Mouse (Mus musculus) urinary bladder, postnatal 14 days (tissue): Measurements from ENCODE around the gene Plekhh2.
"Not testable (repeated sequence)": the region's sequence is repeated elsewhere in the genome, so short reads cannot be mapped to it uniquely, and the experiment has no call there.

Experiments
- DNase-seq: peaks from one replicate; pipeline ENCODE4 v3.0.0; 2021; ENCODE audit warnings: low spot score

Gene Plekhh2

GRCm38 (mm10) chr17:84512516-84513085 is 906 bp downstream of the Plekhh2 start:
- peak; percentile 7 for DNase-seq

DNA sequence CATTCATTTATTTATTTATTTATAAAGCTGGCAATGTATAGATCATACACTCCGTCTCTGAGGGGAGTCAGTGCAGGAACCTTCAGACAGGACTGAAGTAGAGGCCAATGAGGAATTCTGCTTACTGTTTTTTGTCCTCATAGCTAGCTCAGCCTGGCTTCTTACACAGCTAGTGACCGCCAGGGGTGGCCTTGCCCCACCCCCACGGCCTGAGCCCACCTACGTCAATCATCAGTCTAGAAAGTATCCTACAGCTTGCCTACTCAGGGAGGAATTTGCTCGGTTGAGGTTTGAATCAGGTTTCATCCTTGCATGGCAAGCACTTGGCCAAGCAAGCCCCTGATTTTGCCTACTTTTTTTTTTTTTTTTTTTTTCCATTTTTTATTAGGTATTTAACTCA is 4.2 kb downstream of the Plekhh2 start:
- no peak for DNase-seq

DNA sequence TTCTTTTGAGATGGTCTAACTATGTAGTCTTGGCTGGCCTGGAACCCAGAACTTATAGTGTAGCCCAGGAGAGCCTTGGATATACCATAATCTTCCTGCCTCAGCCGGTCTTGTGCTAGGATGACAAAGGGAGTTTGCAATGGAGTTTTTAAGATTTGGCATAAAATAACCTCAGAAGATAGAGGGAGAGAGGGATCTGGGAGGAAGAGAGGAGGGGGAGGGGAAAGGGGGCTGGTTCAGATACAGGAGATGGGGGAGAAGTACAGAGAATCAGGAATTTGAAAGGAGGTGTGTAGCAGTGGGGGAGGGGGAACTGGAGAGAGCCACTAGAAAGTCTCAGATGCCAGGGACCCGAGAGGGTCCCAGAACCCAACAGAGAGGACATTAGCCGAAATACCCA is 7.7 kb downstream of the Plekhh2 start:
- DNase-seq: no peak

DNA sequence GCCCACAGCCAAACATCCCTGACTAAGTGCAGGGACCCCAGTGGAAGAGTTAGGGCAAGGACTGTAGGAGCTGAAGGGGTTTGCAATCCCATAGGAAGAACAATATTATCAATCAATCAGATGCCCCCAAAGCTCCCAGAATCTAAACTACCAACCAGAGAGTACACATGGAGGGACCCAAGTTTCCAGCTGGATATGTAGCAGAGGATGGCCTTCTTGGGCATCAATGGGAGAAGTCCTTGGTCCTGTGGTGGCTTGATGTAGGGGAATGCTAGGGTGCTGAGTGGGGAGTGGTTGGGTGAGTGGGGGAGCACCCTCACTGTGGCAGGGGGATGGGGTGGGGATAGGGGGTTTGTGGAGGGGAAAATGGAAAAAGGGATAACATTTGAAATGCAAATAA is 8.4 kb downstream of the Plekhh2 start:
- no peak for DNase-seq

- DNase-seq: no peak
Observed at GRCm38 (mm10) chr17:84529356-84529755, 17.7 kb downstream of the Plekhh2 start.

DNA sequence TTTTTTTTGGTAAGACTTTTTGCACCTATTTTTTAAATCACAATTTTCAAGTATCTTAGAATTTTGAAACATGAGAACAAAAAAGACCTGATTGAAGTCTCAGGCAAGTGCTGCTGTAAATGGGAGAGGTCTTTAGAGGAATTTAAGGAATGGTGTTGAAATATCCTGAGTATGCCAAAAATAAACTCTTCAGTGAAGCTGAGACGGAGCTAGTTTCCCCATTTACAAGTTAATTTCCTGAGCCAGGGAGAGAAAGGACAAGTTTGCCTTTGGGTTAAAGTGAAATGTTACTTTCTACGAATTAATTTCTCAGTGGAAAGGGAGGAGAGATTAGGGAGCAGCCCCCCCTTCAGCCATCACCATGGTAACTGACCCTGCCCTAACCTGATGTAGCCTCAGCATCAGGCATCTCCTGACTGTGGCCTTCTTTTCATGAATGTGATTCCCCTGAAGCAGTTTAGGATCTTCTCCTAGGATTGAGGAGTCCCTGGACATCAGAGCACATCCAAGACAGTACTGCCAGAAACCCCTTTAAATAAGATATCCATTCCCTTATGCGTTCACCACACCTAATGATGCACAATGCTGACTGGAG is 18.6 kb downstream of the Plekhh2 start:
- no peak for DNase-seq

- no peak for DNase-seq
Observed at GRCm38 (mm10) chr17:84532909-84533499, 21.3 kb downstream of the Plekhh2 start.

DNA sequence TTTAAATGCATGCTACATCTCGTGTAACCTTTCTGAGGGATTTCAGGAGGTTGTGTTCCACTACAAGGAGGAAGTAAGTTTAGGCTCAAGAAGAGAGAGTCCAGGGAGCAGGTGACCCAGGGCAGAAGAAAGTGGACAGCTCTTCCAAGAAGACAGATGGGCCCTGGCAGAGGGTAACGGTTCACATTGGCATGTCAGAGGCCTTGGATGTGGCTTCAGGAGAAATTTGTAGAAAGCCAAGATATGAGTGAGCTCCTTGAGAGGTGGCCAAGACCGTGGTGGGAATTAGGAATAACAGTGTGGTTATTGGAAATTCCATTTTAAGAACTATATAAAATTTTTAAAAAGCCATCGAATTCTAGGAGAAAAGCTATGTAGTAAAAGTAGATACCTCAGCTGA is 22.1 kb downstream of the Plekhh2 start:
- no peak for DNase-seq

DNA sequence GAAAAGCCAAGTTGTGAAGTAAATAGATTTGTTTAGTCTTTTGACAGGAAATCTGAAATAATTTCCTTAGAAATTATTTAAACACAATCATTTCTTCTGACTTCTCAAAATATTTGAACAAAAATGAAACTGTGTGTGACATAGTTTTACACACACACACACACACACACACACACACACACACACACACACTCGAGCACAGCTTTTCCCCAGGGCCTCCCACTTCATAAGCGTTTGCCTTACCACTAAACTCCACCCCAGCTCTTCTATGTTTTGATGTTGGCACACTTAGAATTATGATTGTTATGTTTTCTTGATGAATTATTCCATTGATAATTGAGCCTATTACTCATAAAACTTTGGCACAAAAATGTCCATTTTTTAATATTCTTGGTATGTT is 22.9 kb downstream of the Plekhh2 start:
- DNase-seq: no peak

GRCm38 (mm10) chr17:84535226-84535625 is 23.5 kb downstream of the Plekhh2 start:
- no peak for DNase-seq

- no peak for DNase-seq
Observed at GRCm38 (mm10) chr17:84537301-84537700, 25.6 kb downstream of the Plekhh2 start.

DNA sequence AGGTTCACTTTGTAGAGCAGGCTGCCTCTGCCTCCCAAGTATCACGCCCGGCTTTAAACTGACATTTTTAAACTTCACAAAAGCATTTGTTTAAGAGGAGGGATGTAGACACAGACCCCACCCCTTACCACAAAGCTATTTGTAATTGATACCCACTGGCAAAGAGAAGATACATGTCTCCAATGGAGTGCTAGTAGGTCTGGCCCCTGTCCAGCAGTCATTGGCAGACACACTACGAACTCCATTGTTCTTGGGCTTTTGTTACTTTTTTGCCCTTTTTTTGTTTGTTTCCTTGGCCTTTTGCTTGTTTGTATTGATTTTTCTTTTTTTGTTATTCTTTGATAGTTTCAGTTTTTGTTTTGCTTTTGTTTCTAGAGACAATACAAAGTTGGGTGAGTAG is 26.3 kb downstream of the Plekhh2 start:
- DNase-seq: no peak

- no peak for DNase-seq
Observed at GRCm38 (mm10) chr17:84540603-84541002, 28.9 kb downstream of the Plekhh2 start.

GRCm38 (mm10) chr17:84550902-84551877 is 39.5 kb downstream of the Plekhh2 start:
- DNase-seq: no peak

DNA sequence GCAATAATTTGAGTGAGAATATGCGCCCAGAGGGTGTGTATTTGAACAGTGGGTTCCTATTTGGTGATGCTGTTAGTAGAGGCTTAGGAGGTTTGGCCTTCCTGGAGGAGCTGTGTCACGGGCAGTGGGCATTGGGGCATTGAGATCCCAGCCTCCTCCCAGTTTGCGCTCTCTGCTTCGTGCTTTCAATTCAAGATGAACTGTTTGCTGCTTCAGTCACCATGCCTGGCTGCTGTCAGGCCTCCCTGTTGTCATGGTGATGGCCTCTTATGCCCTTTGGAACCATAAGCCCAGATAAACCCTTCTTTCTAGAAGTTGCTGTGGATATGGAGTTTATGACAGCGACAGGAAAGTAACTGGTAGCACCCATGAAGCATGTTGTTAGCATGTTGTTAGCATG is 40.5 kb downstream of the Plekhh2 start:
- no peak for DNase-seq

GRCm38 (mm10) chr17:84564264-84564663 is 52.6 kb downstream of the Plekhh2 start:
- DNase-seq: not testable (repeated sequence)

- no peak for DNase-seq
Observed at GRCm38 (mm10) chr17:84565762-84566161, 54.1 kb downstream of the Plekhh2 start.

- no peak for DNase-seq
Observed at GRCm38 (mm10) chr17:84566773-84567555, 55.3 kb downstream of the Plekhh2 start.

DNA sequence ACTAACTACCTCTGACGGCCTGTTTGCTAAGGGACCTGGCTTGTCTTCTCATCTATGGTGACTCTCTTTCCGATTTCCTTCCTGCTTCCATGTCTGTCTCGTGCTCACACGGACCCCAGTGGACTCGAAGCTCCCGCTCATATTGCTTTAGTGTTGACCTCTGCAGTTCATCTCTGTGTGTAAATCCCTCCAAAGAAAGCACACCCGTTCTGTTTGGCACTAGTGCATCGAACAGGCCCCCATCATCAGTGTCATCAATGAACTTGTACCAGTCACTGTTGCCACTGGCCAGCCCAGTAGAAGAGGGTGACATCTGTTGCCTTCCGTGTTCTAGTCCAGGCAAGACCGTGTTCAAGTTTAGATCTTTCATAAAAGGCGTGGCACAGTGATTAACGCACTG is 57.1 kb downstream of the Plekhh2 start:
- DNase-seq: no peak

GRCm38 (mm10) chr17:84569770-84570169 is 58.1 kb downstream of the Plekhh2 start:
- no peak for DNase-seq

DNA sequence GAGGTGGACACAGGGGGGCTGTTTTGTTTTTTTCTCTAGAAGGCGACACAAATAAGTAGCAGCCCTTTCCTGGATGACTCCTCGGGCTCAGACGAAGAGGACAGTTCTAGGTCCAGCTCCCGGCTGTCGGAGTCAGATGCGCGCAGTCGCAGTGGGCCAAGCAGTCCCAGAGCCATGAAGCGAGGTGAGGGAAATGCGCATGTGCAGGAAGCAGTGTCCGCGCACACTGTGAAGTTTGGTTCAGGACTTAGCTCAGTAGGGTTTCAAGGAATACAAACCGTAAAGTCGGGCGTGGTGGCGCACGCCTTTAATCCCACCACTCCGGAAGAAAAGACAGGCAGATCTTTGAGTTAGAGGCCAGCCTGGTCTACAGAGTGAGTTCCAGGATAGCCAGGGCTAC is 59.9 kb downstream of the Plekhh2 start:
- DNase-seq: no peak

DNA sequence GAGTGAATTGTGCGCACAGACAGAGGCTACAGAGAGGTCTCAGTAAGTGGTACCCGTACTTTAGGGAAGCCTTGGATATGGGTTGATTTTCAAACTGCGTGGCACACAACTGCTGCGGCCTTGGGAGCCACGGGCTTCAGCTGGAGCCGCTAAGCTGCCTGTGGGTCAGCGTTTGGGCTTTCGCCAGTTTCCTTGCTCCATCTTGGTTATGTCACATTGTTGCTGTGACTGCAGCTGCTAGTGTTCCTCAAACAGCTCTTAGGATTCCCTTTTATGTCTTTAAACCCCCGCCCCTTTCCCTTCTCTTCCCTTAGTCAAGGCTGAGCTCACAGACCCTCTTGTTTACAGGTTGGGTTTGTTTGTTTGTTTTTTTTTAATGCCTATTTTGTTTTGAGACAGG is 61.6 kb downstream of the Plekhh2 start:
- no peak for DNase-seq
